Mouse (Mus musculus) ovary, postnatal 10 days (tissue): ENCODE results near the gene Gldn.

Source experiments
- DNase-seq: peaks from one replicate; pipeline ENCODE4 v3.0.0; 2022; ENCODE audit warnings: low spot score

The Gldn gene

GRCm38 (mm10) chr9:54286331-54286987 is at the start of gene Gldn:
TSS of gene Gldn (plus strand) at chr9:54286486.
- no peak for DNase-seq

- no peak for DNase-seq
These were observed 41.2 kb upstream of the Gldn start for GRCm38 (mm10) chr9:54244869-54245665.

DNA sequence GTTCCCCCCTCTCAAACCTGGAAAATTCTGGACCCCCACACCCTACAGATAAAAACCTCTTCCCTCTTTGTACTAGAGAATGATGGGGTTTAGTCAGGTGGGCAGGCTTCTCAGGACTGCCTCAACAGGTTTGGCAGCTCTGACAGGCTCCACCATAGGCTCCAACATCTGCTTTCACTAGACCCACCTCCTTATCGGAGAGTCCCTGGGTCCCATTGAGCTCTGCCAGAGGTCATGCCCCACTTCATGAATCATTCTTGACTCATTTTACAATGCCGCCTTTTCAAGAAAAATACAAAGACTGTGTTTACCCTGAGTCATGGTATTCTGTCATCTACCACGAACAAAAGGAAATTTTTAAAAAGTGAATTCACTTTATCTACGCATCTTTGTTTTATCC is 21.5 kb upstream of the Gldn start:
- no peak for DNase-seq

DNA sequence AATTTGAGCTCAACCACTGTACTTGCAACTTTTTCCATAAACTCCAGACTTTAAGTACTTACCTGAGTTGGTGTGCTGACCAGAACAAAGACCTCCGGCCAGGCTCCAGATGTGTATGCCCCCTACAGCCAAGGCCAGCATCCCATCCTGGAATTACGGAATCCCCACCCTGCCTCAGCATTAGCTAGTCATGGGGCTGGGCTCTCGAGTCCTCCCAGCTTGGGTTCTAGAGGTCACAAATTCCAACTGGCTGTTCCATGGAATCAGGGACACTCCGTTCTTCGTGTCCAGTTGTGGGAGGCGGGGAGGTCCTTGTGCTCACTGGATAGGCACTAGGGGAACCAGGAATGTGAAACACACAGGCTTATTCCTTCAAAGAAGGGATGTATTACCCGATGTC is 18.3 kb upstream of the Gldn start, which contains the start of gene Cyp19a1:
Gene Cyp19a1 (minus strand): TSS at position 101 of the 400 bp plus-strand sequence.
- no peak for DNase-seq

- DNase-seq = no peak
These were observed 16.3 kb upstream of the Gldn start for GRCm38 (mm10) chr9:54269987-54270386.

DNA sequence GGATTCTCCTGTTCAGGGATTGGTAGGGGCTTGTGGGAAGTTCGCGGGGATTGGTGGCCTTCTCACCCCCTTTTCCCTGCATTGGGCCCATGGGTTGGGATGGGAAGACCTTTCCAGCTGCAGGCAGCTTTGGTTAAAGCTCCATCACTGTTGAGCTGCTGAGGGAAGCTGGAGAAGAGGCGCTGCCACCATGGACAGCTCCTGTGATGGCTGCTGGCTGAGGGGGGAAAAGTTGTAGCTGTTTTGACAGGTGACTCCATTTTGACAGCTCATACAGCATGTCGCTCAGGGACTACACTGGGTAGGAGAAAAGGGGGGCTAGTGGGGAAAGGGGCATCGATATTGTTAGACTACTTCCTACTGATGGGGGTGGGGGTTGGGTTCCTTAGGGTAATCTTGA is 15.4 kb upstream of the Gldn start:
- DNase-seq = no peak

- no peak for DNase-seq
These were observed 11.0 kb upstream of the Gldn start for GRCm38 (mm10) chr9:54275283-54275682.

GRCm38 (mm10) chr9:54279046-54279589 is 7.2 kb upstream of the Gldn start:
- DNase-seq = no peak

GRCm38 (mm10) chr9:54287804-54288203 is 1.5 kb downstream of the Gldn start:
- DNase-seq = no peak

GRCm38 (mm10) chr9:54299389-54299788 is 13.1 kb downstream of the Gldn start:
- no peak for DNase-seq

DNA sequence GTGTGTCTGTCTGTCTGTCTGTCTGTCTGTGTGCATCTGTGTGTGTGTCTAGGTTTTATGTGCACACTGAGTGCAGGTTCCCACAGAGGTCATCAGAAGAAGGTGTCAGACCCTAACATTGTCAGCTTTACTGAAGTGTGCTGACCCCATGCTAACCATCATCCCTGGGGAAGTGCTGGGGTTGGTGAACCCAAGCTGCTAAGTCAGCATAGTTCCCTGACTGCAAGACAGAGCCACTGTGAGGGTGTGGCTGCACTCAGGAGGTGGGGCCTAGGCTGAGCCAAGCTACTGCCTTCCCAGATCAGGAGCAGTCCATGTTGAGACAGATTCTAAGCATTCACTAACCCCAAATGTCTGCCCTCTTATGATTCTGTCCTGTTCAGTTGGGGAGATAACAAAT is 13.5 kb downstream of the Gldn start:
- no peak for DNase-seq

GRCm38 (mm10) chr9:54301255-54301654 is 15.0 kb downstream of the Gldn start:
- DNase-seq = no peak

GRCm38 (mm10) chr9:54308209-54308608 is 21.9 kb downstream of the Gldn start:
- no peak for DNase-seq

- DNase-seq = no peak
These were observed 22.6 kb downstream of the Gldn start for GRCm38 (mm10) chr9:54308751-54309358.

GRCm38 (mm10) chr9:54316363-54316762 is 30.1 kb downstream of the Gldn start:
- no peak for DNase-seq

- no peak for DNase-seq
These were observed 37.2 kb downstream of the Gldn start for GRCm38 (mm10) chr9:54323456-54323855.

GRCm38 (mm10) chr9:54329201-54329600 is 42.9 kb downstream of the Gldn start:
- DNase-seq = no peak

GRCm38 (mm10) chr9:54335582-54335981 is 49.3 kb downstream of the Gldn start:
- no peak for DNase-seq

GRCm38 (mm10) chr9:54336532-54337144 is 50.4 kb downstream of the Gldn start:
- DNase-seq = no peak

- DNase-seq = no peak
These were observed 55.7 kb downstream of the Gldn start for GRCm38 (mm10) chr9:54342026-54342425.

GRCm38 (mm10) chr9:54356756-54357155 is 70.5 kb downstream of the Gldn start:
- DNase-seq = no peak
